Mouse (Mus musculus) gastrocnemius, adult 8-10 months (tissue): Measurements from ENCODE around the gene Tnfsfm13. TPM values are rescaled to one million over a fixed set of nuclear protein-coding genes. Genes with fewer than 3 reads are reported as not detected.
"Not testable (repeated sequence)": the region's sequence is repeated elsewhere in the genome, so short reads cannot be mapped to it uniquely, and the experiment has no call there.

ENCODE experiments used
- DNase-seq, 2 experiments: peaks; one replicate each; pipeline ENCODE4 v3.0.0; 2022; ENCODE audit warnings: low spot score in 2 of 2
- total RNA-seq, 4 experiments: library from RNA; stranded (reverse); gene quantifications; 2 replicates each; pipeline ENCODE4 v1.2.4; 2022

Gene Tnfsfm13
- total RNA-seq, 4 experiments from 2014 or later: 1.3 to 1.7 (median 1.6) TPM

- DNase-seq: no peak
Observed at GRCm38 (mm10) chr11:69704613-69705010, 8.7 kb upstream of the Tnfsfm13 start.

- no peak for DNase-seq
Observed at GRCm38 (mm10) chr11:69703814-69704612, 8.1 kb upstream of the Tnfsfm13 start.

GRCm38 (mm10) chr11:69703381-69703780 is 7.5 kb upstream of the Tnfsfm13 start:
- DNase-seq: not testable (repeated sequence)

GRCm38 (mm10) chr11:69702886-69703285 is 7.0 kb upstream of the Tnfsfm13 start:
- DNase-seq: not testable (repeated sequence)

- no peak for DNase-seq
Observed at GRCm38 (mm10) chr11:69699595-69699994, 3.7 kb upstream of the Tnfsfm13 start.

GRCm38 (mm10) chr11:69698574-69698973 is 2.7 kb upstream of the Tnfsfm13 start:
- no peak for DNase-seq

- no peak for DNase-seq
Observed at GRCm38 (mm10) chr11:69697396-69697795, 1.5 kb upstream of the Tnfsfm13 start.

- no peak for DNase-seq
Observed at GRCm38 (mm10) chr11:69695046-69695360, 895 bp downstream of the Tnfsfm13 start.

GRCm38 (mm10) chr11:69693421-69693965 is 2.4 kb downstream of the Tnfsfm13 start:
- DNase-seq: no peak

GRCm38 (mm10) chr11:69692863-69693262 is 3.0 kb downstream of the Tnfsfm13 start:
- DNase-seq: no peak

GRCm38 (mm10) chr11:69692196-69692811 is 3.6 kb downstream of the Tnfsfm13 start:
- no peak for DNase-seq

- no peak for DNase-seq
Observed at GRCm38 (mm10) chr11:69689891-69690290, 6.0 kb downstream of the Tnfsfm13 start.

GRCm38 (mm10) chr11:69687061-69687460 is 8.8 kb downstream of the Tnfsfm13 start:
- no peak for DNase-seq

- peak; percentile 67 to 80 for DNase-seq
Observed at GRCm38 (mm10) chr11:69686377-69686776, 9.5 kb downstream of the Tnfsfm13 start.

GRCm38 (mm10) chr11:69685526-69686148 is 10.3 kb downstream of the Tnfsfm13 start, which contains the start of gene Tnfsf13:
TSS of gene Tnfsf13 (minus strand) at chr11:69685784.
- peak; percentile 71 to 83 for DNase-seq

- DNase-seq: no peak
Observed at GRCm38 (mm10) chr11:69684936-69685335, 11.0 kb downstream of the Tnfsfm13 start.

- no peak for DNase-seq
Observed at GRCm38 (mm10) chr11:69684128-69684745, 11.7 kb downstream of the Tnfsfm13 start.

- DNase-seq: no peak
Observed at GRCm38 (mm10) chr11:69683576-69683975, 12.3 kb downstream of the Tnfsfm13 start.

GRCm38 (mm10) chr11:69682840-69683533 is 12.9 kb downstream of the Tnfsfm13 start:
- peak; percentile 69 to 71 for DNase-seq

GRCm38 (mm10) chr11:69682209-69682839 is 13.6 kb downstream of the Tnfsfm13 start:
- no peak for DNase-seq
